Mouse (Mus musculus) hindbrain, embryonic 15.5 days (tissue): ENCODE measurements at regions not wholly inside any gene's neighbourhood (a gene's known extent, or its start where the extent isn't known, plus 50 kb on each side); places are given as distances from the start of the nearest gene placed in this dataset.

Experiments used
- ATAC-seq: fragments of 200-750 bp; cut with Nextera tagmentation; 2 replicates; pipeline ENCODE4 v1.8.0; 2017; ENCODE audit warnings: low read depth, moderate number of reproducible peaks, moderate TSS enrichment; ENCODE audit not compliant: low FRiP score
- H3K27ac ChIP-seq: fragments of 300-500 bp; sonication (generic); replicated peaks from 2 replicates; pipeline ENCODE4 v1.5.1; 2015; ENCODE audit warnings: mild to moderate bottlenecking, inconsistent platforms
- H3K27me3 ChIP-seq: fragments of 300-500 bp; sonication (generic); 2 replicates; pipeline ENCODE4 v1.6.1; 2015; ENCODE audit warnings: control low read depth, inconsistent platforms
- H3K36me3 ChIP-seq: fragments of 300-500 bp; sonication (generic); 2 replicates; pipeline ENCODE4 v1.6.1; 2015; ENCODE audit warnings: control low read depth, inconsistent platforms
- H3K4me1 ChIP-seq: fragments of 300-500 bp; sonication (generic); replicated peaks from 2 replicates; pipeline ENCODE4 v1.6.1; 2015; ENCODE audit warnings: control low read depth, inconsistent platforms
- H3K4me2 ChIP-seq: fragments of 300-500 bp; sonication (generic); 2 replicates; pipeline ENCODE4 v1.6.1; 2015; ENCODE audit warnings: moderate library complexity, mild to moderate bottlenecking, inconsistent platforms
- H3K4me3 ChIP-seq: fragments of 300-500 bp; sonication (generic); 2 replicates; pipeline ENCODE4 v1.5.1; 2015; ENCODE audit warnings: mild to moderate bottlenecking, inconsistent platforms
- H3K9ac ChIP-seq: fragments of 300-500 bp; sonication (generic); 2 replicates; pipeline ENCODE4 v1.6.1; 2015; ENCODE audit warnings: inconsistent platforms
- H3K9me3 ChIP-seq: fragments of 300-500 bp; sonication (generic); 2 replicates; pipeline ENCODE4 v1.6.1; 2016; ENCODE audit warnings: control low read depth, inconsistent platforms
- WGBS: fragments of 180-500 bp; shearing (Covaris S2); methylation state at CpG from one replicate; pipeline ENCODE4 v1.1.7; 2015; 5-methylcytosine and 5-hydroxymethylcytosine counted together

- H3K9ac ChIP-seq, result no peak overlapping the region
- ATAC-seq, result no peak
- no peaks in the 10 kb centered on the region for H3K9me3 ChIP-seq
- H3K4me1 ChIP-seq, result peaks cover 14% of the 10 kb centered on the region
- no peak overlapping the region for H3K4me3 ChIP-seq
- H3K27me3 ChIP-seq, result peaks cover 26% of the 10 kb centered on the region
- no peak overlapping the region for H3K4me2 ChIP-seq
- H3K27ac ChIP-seq, result no peak overlapping the region
- WGBS, result 42% methylated on average over 13 of the region's 13 CpGs
- H3K36me3 ChIP-seq, result no peaks in the 10 kb centered on the region
These were observed 52.1 kb upstream of the Dlx4 start for GRCm38 (mm10) chr11:95198196-95198595.

- H3K27me3 ChIP-seq, result peaks cover 34% of the 10 kb centered on the region
- ATAC-seq, result no peak
- H3K36me3 ChIP-seq, result no peaks in the 10 kb centered on the region
- no peak overlapping the region for H3K27ac ChIP-seq
- no peaks in the 10 kb centered on the region for H3K9me3 ChIP-seq
- H3K4me2 ChIP-seq, result no peak overlapping the region
- 64% methylated on average over 3 of the region's 3 CpGs for WGBS
- no peak overlapping the region for H3K9ac ChIP-seq
- H3K4me1 ChIP-seq, result peaks cover 14% of the 10 kb centered on the region
- H3K4me3 ChIP-seq, result no peak overlapping the region
These were observed 54.9 kb upstream of the Dlx4 start for GRCm38 (mm10) chr11:95200971-95201370.

DNA sequence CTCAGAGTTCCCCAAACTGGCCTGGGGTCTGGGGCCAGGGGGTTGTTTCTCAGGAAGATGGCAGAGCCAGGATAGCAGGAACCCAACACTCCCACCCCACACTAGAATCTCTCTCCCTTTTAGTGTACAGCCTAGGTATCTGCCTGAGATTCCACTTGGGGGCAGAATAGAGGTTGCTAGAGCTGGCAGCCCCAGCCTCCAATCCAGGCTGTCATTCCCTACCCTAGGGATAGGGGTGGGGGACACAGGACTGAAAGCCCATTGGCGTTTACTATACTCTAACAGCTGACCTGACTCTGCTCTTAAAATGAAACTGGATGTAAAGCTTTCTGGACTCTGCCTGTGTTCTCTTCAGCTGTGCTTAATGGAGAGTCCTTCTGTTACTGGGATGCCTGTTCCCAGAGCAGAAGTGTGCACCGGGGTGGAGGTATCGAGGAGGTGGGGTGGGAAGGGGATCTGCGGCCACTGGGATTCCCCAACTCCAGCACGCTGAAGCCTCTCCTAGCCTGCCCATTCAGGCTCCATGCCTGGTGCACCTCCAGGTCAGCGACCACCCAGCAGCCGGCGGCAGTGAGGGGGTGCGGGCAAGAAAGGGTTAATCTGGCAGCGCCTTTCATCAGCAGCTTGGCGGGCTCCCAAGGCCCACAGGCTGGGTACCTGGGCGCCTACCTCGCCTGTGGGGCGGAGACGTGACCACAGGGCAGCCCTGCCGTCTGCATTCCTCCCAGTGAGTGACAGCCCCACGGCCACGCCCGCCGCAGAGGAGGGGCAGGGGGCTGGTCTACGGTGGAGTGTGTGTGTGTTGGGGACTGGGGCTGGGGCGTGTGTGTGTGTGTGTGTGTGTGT is 50.9 kb upstream of the Tac4 start:
- peak; percentile 58; the same call in 1 of the 2 replicates for ATAC-seq
- H3K27ac ChIP-seq, result no peak overlapping the region
- no peaks in the 10 kb centered on the region for H3K9me3 ChIP-seq
- H3K9ac ChIP-seq, result 0 out of 2 replicates have a peak overlapping the region, but pooled peaks have one; percentile 10
- WGBS, result 5% methylated on average over 21 of the region's 22 CpGs
- H3K27me3 ChIP-seq, result no peaks in the 10 kb centered on the region
- peak overlapping the region; percentile 58 for H3K4me2 ChIP-seq
- H3K36me3 ChIP-seq, result no peaks in the 10 kb centered on the region
- peak overlapping the region; percentile 24 for H3K4me3 ChIP-seq
- peaks cover 15% of the 10 kb centered on the region for H3K4me1 ChIP-seq

DNA sequence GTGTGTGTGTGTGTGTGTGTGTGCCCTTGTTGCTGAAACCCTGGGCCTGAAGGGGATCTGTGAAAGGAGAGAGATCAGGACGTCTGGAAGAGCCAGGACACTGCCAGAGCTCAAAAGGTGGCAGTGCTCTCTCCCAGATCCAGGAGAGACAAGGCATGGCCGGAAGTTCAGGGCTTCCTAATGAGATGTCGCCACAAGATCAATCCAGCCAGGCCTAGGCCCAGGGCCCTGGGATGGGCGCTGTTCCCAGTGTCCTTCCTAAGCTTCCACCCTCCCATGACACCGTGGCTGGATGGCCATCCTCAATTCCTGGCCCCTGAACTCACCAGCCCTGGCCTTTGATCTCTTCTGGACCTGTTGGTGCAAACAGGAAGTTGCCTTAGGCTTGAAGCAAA is 50.3 kb upstream of the Tac4 start:
- Histone ChIP-seq H3K9me3 (no peaks in the 10 kb centered on the region), H3K4me2 (peak overlapping the region; percentile 58), H3K4me1 (peaks cover 15% of the 10 kb centered on the region), H3K4me3 (0 out of 2 replicates have a peak overlapping the region, but pooled peaks have one; percentile 24), H3K27ac (no peak overlapping the region), H3K27me3 (no peaks in the 10 kb centered on the region), H3K9ac (no peak overlapping the region), H3K36me3 (no peaks in the 10 kb centered on the region)
- 32% methylated on average over 5 of the region's 5 CpGs for WGBS
- peak; percentile 32; the same call in 1 of the 2 replicates for ATAC-seq
